ENCODE assay signal across 9 mouse cellular contexts in the genomic region with DNA sequence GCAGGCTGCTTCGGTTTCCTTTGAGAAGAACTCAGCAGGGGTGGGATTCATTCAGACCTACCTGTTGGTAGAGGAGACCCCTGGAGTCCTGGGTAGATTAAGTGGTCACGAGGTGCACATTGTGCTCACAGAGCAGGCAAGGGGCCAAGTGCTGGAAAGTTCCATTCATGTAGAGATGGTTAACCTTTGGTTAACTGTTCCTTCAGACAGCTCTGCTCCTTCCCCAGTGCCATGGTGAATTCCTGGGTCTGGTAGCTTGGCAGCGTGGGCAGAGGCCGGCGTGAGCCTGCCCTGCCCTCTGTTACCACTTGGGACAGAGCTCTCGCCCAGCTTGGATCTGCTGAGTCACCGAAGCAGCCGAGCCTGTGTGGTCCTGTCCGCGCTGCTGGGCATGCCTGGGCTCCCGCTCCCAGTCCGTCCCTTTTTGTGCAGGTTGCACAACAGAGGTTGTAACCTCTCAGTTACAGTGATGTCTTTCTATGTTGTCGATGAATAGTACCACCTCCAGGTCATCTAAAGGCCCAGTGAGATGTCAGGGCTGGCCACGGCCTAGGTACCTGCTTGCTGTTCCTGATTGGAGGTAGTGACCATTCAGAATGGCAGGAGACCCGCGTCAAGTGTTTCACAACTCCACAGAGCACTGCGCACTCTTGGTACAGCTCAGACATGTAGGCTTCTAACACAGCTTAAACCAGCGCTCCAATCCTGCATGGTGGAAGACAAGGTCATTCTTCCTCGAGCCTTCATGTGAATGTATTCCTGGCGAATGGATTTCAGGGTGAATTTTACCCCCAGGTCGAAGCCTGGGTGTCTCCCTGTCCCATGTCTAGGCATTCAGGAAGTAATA. TPM values are rescaled to one million over a fixed set of nuclear protein-coding genes. Genes with fewer than 3 reads are reported as not detected.
DNase-seq lines count a peak whose midpoint lies in the region; ATAC-seq and TF ChIP-seq lines count a peak whose summit lies in the region.
"Had no signal": no experiment of that assay in that cellular context is flagged by ENCODE, and none has a peak within 500 bp of the region (broad histone marks: within the 10 kb centered on the region; RNA-seq: fewer than 3 reads in every experiment).

No protein-coding gene starts in this region.

- no peak overlapping the region for H3K4me2 ChIP-seq in forebrain, embryonic 12.5 days
- no peak overlapping the region for H3K4me2 ChIP-seq in intestine, postnatal 0 days (replicated peaks; ENCODE audit: low read depth)

- no peak overlapping the region; the same call in 1 of the 2 replicates for H3K9ac ChIP-seq in forebrain, embryonic 12.5 days
- H3K9ac ChIP-seq in intestine, postnatal 0 days (ENCODE audit: low read depth, low read length), result no peak overlapping the region

- ATAC-seq in Patski, result peak; percentile 97
- peak; percentile 55; the same call in 1 of the 2 replicates for ATAC-seq in forebrain, embryonic 12.5 days (ENCODE audit: low FRiP score)
- peak; percentile 74 for ATAC-seq in megakaryocyte, adult 5-6 weeks (ENCODE audit: poor library complexity, severe bottlenecking)
- no peak for ATAC-seq in intestine, postnatal 0 days

- H3K27ac ChIP-seq in forebrain, embryonic 12.5 days, result peak overlapping the region; percentile 53; the same call in 1 of the 2 replicates
- H3K27ac ChIP-seq in intestine, postnatal 0 days (ENCODE audit: low read depth, low read length), result no peak overlapping the region
- H3K27ac ChIP-seq: macrophage had no signal

- H3K36me3 ChIP-seq in forebrain, embryonic 12.5 days (replicated peaks), result no peaks in the 10 kb centered on the region
- no peaks in the 10 kb centered on the region for H3K36me3 ChIP-seq in intestine, postnatal 0 days (ENCODE audit: control insufficient read depth, insufficient read depth)

- TF ChIP-seq CTCF in Patski (IDR thresholded peaks at IDR 0.05), result peak; percentile 43
- TF ChIP-seq CTCF in intestine, postnatal 0 days (IDR thresholded peaks at IDR 0.05; ENCODE audit: low read depth), result no peak

- POLR2A ChIA-PET in Patski (lab: Charles Lee), result no interaction called here

- CTCF ChIA-PET in Patski (lab: Charles Lee), result interaction anchor here (0.9 to 1.5 kb wide), 7 partner anchors 9 to 339 kb away, joined by 3 to 5 read pairs (median 3); no protein-coding TSS in a partner anchor

- DNase-seq in heart, adult 18-20 months, result peak; percentile 56 to 68
- no peak for DNase-seq in heart, adult 8-10 months (ENCODE audit: low spot score)
- DNase-seq in Patski (ENCODE audit: low read depth, low spot score), result no peak
- DNase-seq in kidney, adult 9 months, result peak; percentile 92
- no peak for DNase-seq in layer of hippocampus, postnatal 10 days (ENCODE audit: low spot score in 2 of 2)

- peaks cover 13% of the 10 kb centered on the region for H3K4me1 ChIP-seq in forebrain, embryonic 12.5 days
- H3K4me1 ChIP-seq in intestine, postnatal 0 days (replicated peaks; ENCODE audit: control insufficient read depth, insufficient read depth, low read length), result no peaks in the 10 kb centered on the region

- 48% methylated on average over 21 of the region's 21 CpGs for WGBS in forebrain, embryonic 12.5 days
- 82% methylated on average over 21 of the region's 21 CpGs for WGBS in intestine, postnatal 0 days

- no peak overlapping the region for H3K4me3 ChIP-seq in forebrain, embryonic 12.5 days (replicated peaks)
- H3K4me3 ChIP-seq in intestine, postnatal 0 days (ENCODE audit: low read depth, low read length), result no peak overlapping the region

- no peaks in the 10 kb centered on the region for H3K27me3 ChIP-seq in Patski
- H3K27me3 ChIP-seq in forebrain, embryonic 12.5 days, result 0 out of 2 replicates have a peak, but pooled peaks cover 4% of the 10 kb centered on the region
- H3K27me3 ChIP-seq in intestine, postnatal 0 days (replicated peaks; ENCODE audit: control insufficient read depth, insufficient read depth, low read length), result no peaks in the 10 kb centered on the region

- in situ Hi-C loops in Patski (cut with MboI; ENCODE audit: low pct_unique_long_range_greater_than_20kb), result loop anchor here (25.0 kb wide), 1 partner anchor 873 kb away; no protein-coding TSS in a partner anchor

- H3K9me3 ChIP-seq in forebrain, embryonic 12.5 days, result no peaks in the 10 kb centered on the region
- no peaks in the 10 kb centered on the region for H3K9me3 ChIP-seq in intestine, postnatal 0 days (ENCODE audit: control insufficient read depth)

RNA-seq across cellular contexts. Expression of a gene that starts 53.3 kb away (rescaled TPM):
- total RNA-seq in heart, adult 18-20 months (2021), result 10 to 100 TPM; 18.5 to 22.6 TPM
- total RNA-seq in heart, adult 8-10 months (2022), result 1 to 10 TPM; 2.6 to 8.9 (median 3.5) TPM
- polyA plus RNA-seq in Patski (2021), result 12.9 TPM
- 9.9 and 11.3 TPM in 2 replicates for polyA plus RNA-seq in forebrain, embryonic 12.5 days (2016; fragmentation: Nextera tagmentation; extraction: Ambion mirVana)
- total RNA-seq in megakaryocyte, adult 5-6 weeks (2015), result 7.3 and 8.9 TPM in 2 replicates
- total RNA-seq in megakaryocyte, adult 5-6 weeks (2017), result 8.3 and 9.5 TPM in 2 replicates
- 5.3 and 5.4 TPM in 2 replicates for polyA plus RNA-seq in intestine, postnatal 0 days (2015; fragmentation: Nextera tagmentation; extraction: Ambion mirVana)
- total RNA-seq in layer of hippocampus, postnatal 10 days (2021), result 10 to 100 TPM; 26.3 to 28.1 TPM

Comparison
In these comparisons a context has a peak if more than half of its experiments do, and no peak if none do; other contexts are left out.
1. DNase-seq: peak in heart, adult 18-20 months (2 of 2) and kidney, adult 9 months (single experiment); none in heart, adult 8-10 months (single experiment), Patski (single experiment) and layer of hippocampus, postnatal 10 days (0 of 2).